Mouse (Mus musculus) 416B (cell line): Measurements from ENCODE around the gene Ankrd7.
"Not testable (repeated sequence)": the region's sequence is repeated elsewhere in the genome, so short reads cannot be mapped to it uniquely, and the experiment has no call there.

Experiments
- DNase-seq: peaks from one replicate; pipeline ENCODE4 v3.0.0; 2011; ENCODE audit warnings: low read depth

Ankrd7 gene

DNA sequence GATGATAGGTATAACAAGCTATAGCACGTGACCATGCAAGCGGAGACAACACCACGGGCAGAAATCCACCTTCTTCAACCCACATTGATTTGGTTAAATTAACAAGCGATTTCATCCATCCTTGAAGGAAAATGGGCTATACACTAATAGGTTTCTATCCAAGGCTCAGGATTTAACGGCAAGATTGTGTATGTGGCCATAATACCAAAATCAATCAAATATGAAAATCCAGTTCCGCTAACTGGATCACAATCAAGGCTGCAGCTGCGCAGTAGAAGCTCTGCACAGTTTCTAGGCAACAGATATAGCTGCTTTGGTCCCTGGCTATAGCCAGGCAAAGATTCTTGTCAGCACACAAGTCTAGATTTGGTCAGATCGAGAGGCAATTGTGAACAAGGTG lies at the start of gene Ankrd7:
Gene Ankrd7, plus strand, starts transcription at position 301 of the 400 bp plus-strand sequence.
- DNase-seq = no peak

DNA sequence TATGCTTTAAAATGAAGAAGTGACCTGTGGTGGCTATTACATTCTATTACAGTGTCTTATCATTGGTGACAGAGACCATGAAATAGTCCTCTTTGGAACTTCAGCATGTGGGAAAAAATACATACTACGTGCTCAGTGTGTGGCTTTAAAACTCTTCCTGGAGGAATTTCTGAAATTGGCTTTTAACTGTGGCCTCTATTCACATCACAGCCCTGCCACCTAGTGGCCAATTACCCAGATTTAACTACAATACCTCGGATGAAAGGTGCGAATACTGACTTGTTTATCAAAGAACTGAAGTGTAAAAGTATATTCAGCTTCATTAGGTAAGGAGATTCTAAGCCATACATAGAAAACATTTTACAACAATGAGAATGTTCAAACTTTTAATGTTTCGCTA lies 46.8 kb upstream of the Ankrd7 start:
- peak; percentile 47 for DNase-seq

DNA sequence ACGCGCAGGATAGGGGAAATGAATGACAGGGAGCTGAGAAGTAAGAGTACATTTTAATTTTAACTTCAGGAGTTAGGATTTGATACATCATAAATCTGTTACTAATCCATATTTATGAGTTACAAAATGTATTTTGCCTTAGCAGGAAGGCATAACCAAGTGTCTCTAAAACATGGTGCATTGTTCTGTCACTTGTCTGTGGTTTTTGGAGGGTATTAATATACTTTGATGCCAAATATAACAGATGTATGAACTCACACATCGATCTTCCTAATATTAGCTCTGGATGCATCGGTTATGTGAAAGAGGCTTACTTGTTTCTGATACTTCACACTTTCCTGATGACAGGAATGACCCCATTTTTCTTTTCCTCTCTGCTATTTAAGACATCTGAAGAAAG lies 45.9 kb upstream of the Ankrd7 start:
- DNase-seq = no peak

DNA sequence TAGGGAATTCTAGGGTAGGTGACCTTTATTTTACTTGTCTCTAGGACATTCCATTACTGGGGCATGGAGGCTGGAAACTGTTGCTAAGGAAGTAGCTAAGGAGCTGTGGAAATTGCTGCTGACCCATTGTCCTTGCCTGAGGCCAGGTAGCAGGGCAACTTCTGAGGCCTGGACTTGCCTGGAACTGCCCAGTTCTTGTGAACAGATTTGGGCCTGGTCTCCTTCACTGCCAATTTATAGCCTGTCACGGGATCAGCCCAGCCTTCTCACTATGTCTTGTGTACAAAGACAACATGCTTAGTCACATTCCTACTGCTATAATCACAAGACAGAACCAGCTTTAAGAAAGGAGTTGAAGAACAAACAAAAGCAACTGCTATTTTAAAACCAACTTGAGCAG lies 43.3 kb upstream of the Ankrd7 start:
- DNase-seq = no peak

DNA sequence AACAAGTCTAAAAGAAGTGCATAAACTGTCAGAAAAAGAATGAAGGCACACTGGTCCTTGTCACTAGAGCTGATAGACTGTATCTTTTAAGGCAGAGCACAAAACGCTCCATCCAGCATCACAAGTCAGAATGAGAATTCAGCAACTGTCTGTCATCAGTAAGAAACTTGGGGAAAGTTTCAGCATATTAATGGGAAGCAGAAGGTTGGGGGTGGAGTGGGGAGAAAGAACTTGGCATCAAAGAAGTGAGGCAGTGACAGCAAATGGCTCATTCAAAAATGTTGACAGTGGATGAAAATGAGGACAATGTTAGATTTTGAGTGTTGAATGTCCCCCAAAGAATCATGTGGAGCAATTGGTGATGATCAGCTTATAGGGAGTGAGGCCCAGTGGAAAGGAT lies 33.2 kb upstream of the Ankrd7 start:
- no peak for DNase-seq

DNA sequence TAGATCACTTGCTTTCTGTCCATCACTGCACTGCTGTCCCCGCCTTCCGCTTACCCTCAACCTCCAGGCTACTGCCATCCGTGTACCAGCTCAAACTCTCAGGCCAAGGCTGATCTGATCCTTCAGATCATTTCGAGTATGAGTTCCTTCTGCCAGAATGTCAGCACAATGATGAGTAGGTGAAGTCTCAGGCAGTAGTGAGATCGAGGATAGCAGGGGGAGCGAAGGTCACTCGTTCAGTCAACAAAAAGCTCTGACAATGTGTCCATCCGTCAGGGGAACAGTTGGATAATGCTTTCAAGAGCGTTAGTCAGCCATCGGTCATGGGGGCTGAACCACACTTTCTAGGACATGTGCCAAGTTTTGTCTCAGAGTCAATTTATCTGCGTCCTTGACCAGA lies 21.6 kb upstream of the Ankrd7 start:
- DNase-seq = not testable (repeated sequence)

DNA sequence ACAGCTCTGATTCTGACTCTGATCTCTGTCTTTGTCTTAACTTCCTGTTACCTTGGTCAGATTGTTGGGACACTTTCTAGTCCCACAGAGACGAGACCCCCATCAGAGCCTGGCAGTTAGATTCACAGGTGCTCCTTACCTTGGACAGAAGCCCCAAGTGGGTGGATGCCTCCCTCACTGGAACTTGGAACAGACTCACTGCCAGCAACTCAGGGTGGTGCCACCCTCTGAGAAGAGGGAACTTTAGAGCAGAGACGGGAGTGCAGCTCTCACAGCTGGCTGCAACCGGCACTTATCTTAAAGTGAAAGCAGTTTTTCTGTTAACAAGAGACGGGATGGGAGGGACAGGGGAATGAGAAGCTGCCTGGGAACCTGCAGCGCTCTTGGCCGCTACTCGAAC lies 20.5 kb upstream of the Ankrd7 start:
- not testable (repeated sequence) for DNase-seq

DNA sequence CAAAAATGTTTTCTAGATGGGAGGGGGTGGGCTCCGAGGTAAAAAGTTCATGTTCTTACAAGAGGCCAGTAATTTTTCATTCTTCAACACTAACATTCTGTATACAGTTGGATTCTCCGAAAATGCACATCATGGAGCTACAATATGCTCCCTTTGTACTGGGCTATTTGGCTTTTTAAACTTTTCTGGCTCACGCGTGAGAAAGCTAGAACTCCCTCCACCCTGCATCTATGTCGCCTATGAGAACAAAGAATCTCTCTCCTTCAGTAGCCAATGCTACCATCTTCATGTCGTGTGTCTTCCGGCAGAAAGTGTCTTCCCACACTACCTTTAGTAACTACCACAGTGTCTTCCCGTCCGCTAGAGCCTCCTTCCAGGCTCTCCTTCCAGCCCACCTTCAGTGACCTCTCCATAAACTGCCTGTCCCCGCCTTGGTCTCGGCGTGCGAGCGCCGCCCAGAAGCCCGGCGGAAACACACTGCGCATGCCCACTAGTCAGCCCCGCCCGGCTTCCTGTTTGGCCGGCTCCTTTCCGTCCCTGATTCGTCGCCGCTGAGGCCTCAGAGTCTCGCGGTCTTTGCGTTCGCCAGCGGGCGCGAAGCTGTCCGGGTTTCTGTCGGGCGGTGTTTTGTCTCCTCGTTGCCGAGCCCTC lies 17.9 kb upstream of the Ankrd7 start, which contains the start of gene Lsm8:
Gene Lsm8, plus strand, starts transcription at position 529 of the 651 bp plus-strand sequence.
- DNase-seq = peak; percentile 95

DNA sequence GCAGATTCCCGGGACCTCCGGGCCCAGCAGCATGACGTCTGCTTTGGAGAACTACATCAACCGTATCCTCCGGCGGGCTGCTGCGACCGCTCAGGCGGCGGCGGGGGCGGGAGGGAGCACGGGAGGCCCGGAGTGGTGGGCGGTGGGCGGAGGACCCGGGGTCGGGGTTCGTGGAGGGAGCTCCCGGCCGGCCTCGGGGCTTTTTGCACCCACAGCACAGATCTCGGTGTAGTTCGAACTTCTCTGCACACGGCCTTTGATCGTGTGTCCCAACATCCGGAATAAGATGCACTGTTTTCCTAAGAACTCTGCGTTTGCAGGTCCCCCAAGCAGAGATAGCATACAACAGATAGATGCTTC lies 17.4 kb upstream of the Ankrd7 start:
- no peak for DNase-seq

DNA sequence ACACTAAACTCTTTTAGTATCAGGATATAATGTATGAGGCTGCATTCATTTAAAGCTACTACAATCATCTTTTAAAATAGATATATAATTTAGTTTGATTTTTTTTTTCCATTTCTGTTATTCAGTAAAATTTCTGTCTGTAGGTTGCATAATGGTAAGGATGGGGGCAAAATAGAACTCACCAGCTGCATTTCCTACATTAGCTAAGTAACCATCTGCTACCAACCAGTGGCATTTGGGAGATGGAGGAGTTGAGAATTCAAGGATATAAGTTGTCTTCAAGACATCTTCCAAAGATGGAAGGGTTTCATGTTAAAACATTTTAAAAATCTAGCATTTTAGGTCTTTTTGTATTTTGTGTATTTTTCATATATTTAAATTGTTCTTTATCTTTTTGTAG lies 10.8 kb upstream of the Ankrd7 start:
- DNase-seq = no peak

DNA sequence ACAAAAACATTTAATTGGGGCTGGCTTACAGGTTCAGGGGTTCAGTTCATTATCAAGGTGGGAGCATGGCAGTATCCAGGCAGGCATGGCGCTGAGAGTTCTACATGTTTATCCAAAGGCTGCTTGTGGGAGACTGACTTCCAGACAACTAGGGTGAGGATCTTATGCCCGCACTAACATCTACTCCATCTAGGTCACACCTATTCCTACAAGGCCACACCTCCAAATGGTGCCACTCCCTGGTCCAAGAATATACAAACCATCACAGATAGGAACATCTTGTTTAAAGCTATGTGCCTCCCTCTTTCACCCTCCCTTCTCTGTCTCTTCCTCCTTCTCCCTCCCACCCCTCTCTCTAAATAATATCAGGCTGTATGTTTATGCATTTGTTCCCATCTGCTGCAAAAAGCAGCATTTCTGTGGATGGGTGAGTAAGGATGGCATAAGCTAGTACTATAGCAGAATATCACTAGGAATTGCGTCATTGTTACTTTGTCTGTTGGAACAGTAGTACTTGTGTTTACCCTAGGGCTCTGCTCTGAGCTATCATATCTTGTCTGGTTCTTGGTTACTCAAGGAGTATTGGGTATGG lies 9.5 kb upstream of the Ankrd7 start:
- no peak for DNase-seq

DNA sequence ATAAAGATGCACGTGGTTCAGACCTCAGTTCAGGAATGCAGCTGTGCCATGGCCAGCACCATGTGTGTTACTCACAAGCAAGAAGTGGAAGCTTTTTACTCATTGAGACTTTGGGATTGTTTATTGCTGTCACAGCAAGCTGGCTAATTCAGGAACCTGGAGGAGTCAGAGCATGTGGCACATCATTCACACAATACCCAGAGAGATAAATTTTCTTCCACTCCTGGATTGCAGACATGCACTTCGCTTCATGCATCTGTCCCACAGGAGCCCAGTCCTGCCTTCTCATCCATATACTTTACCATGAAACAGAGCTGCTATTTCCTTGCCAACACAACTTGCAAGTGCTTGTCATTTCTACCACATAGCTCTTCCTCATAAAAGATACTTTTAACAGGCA lies 22.9 kb downstream of the Ankrd7 start:
- no peak for DNase-seq

DNA sequence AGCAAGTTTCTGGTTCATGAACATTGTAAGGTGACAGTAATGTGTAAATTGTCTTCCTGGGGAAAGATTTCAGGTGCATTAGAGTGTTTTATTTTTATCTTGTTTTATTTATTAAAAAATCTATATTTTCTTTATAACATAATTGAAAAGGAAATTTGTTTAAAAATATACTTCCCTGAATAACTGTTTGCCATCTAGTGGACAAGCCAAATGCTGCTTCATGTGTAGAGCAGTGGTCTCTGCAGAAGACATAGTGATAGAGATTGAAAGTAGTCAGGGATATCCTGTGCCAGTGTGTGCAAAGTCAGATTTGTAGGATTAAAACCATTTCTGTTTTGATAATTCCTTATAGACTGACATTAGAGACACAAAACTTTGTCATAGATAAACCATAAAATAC lies 28.0 kb downstream of the Ankrd7 start:
- no peak for DNase-seq

DNA sequence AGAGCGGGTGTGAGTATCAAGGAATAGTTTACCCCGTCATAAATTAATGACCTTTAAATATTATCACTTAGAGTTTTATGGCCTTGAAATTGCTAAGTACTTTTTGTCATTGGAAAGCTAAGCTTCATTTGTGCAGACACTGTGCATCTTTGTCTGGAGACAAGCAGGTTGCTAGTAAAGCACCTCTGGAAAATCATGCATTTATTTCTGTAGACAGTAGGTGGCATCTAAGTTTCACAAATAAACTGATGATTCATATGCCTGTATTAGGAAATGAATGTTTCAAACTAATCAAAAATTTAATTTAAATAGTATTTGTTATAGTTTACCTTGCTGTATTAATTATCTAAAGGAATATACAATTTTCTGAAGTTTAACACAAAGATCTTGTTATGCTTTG lies 41.1 kb downstream of the Ankrd7 start:
- DNase-seq = peak; percentile 15

DNA sequence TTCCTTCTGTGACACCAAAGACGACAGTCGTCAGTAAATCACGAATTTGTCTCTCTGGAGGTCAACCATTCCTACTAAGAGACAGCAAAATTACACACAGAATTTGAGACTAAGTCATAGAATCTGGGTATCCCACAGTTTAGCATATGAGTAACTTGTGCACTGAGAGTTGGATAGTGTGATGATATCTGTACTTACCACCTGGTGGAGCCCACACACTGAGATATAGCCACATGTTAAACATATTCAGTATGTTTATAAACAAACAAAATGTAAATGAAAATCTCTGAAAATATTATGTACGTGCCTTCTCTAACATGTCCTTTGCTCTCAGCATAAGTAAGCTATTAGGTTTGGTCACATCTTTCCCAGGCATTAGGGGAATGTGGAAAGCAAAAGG lies 47.1 kb downstream of the Ankrd7 start:
- no peak for DNase-seq

DNA sequence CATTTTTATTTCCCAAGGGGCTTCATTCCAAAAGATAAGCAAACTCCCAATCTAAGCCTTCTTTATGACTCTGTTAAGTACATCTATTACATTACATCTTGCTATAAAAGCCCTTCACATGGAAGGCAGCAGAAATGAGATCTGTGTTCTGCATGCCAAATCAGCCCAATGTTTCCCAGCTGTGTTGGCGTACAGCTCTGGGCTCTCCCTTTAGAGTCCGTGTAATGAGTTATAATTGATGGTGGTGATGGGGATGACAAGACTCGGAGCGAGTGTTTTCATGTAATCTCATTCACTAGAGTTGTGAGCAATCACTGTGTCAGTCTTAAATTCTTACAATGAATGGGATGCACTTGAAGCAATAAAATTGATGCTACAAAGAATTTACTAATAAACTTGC lies 49.9 kb downstream of the Ankrd7 start:
- DNase-seq = no peak

DNA sequence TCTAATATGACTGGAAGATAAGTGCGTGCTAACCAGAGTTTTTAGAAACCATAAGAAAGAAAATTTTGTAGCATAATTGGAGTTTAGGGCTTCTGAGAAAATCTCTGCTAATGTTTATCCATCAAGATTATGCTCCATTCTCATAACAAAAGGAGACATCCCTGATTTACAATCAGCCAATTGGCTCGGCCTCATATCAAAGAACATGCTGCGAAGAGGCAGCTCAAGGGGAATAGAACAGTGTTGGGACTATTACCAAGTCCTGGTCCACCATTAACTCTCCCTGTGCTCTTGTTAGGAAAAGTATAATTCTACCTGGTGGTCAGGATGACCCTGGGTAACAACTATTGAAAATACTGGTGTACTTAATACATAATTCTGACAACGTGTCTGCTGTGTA lies 50.4 kb downstream of the Ankrd7 start:
- DNase-seq = no peak
